Mouse (Mus musculus): ENCODE data around the gene Dleu7. TPM values are rescaled to one million over a fixed set of nuclear protein-coding genes. Genes with fewer than 3 reads are reported as not detected.

The Dleu7 gene
- polyA plus RNA-seq (2014; fragmentation: Illumina TruSeq; extraction: RNeasy Lipid Tissue Mini Kit (QIAGEN cat#74804); ENCODE audit: insufficient read depth, low read depth, low replicate concordance) = not detected

GRCm38 (mm10) chr14:62292488-62293339 lies at the start of gene Dleu7, which contains the start of gene Rnaseh2b:
Dleu7 (minus strand) TSS chr14:62293047.
Rnaseh2b (plus strand) TSS chr14:62292589.

Other genes starting within 250 kb of the Dleu7 start
- gene Rnaseh2b, start 458 bp downstream of the Dleu7 start, polyA plus RNA-seq (2014; fragmentation: Illumina TruSeq; extraction: RNeasy Lipid Tissue Mini Kit (QIAGEN cat#74804); ENCODE audit: insufficient read depth, low read depth, low replicate concordance) = 15.2 TPM
- gene Gucy1b2, start 163.2 kb upstream of the Dleu7 start, polyA plus RNA-seq (2014; fragmentation: Illumina TruSeq; extraction: RNeasy Lipid Tissue Mini Kit (QIAGEN cat#74804); ENCODE audit: insufficient read depth, low read depth, low replicate concordance) = not detected